Mouse (Mus musculus) limb, embryonic 13.5 days (tissue): ENCODE measurements around the gene Garem2. TPM values are rescaled to one million over a fixed set of nuclear protein-coding genes. Genes with fewer than 3 reads are reported as not detected.

ENCODE experiments used
- ATAC-seq: fragments of 200-750 bp; cut with Nextera tagmentation; 2 replicates; pipeline ENCODE4 v1.8.0; 2017; ENCODE audit warnings: low read depth, moderate number of reproducible peaks, moderate TSS enrichment; ENCODE audit not compliant: low FRiP score
- H3K27ac ChIP-seq: fragments of 300-500 bp; sonication (generic); 2 replicates; pipeline ENCODE4 v1.5.1; 2015; ENCODE audit warnings: inconsistent platforms, mild to moderate bottlenecking, moderate library complexity
- H3K27me3 ChIP-seq: fragments of 300-500 bp; sonication (generic); 2 replicates; pipeline ENCODE4 v1.6.1; 2015; ENCODE audit warnings: mild to moderate bottlenecking, inconsistent platforms
- H3K36me3 ChIP-seq: fragments of 300-500 bp; sonication (generic); 2 replicates; pipeline ENCODE4 v1.6.1; 2015; ENCODE audit warnings: inconsistent platforms, mild to moderate bottlenecking, moderate library complexity
- H3K4me1 ChIP-seq: fragments of 300-500 bp; sonication (generic); 2 replicates; pipeline ENCODE4 v1.6.1; 2015; ENCODE audit warnings: inconsistent platforms
- H3K4me2 ChIP-seq: fragments of 300-500 bp; sonication (generic); replicated peaks from 2 replicates; pipeline ENCODE4 v1.6.1; 2015; ENCODE audit warnings: inconsistent platforms, mild to moderate bottlenecking, moderate library complexity
- H3K4me3 ChIP-seq: fragments of 300-500 bp; sonication (generic); 2 replicates; pipeline ENCODE4 v1.5.1; 2015; ENCODE audit warnings: moderate library complexity, mild to moderate bottlenecking, inconsistent platforms
- H3K9ac ChIP-seq: fragments of 300-500 bp; sonication (generic); 2 replicates; pipeline ENCODE4 v1.6.1; 2015; ENCODE audit warnings: mild to moderate bottlenecking, inconsistent platforms
- H3K9me3 ChIP-seq: fragments of 300-500 bp; sonication (generic); 2 replicates; pipeline ENCODE4 v1.6.1; 2016; ENCODE audit warnings: inconsistent platforms
- WGBS: fragments of 180-500 bp; shearing (Covaris S2); methylation state at CpG from one replicate; pipeline ENCODE4 v1.1.7; 2015; 5-methylcytosine and 5-hydroxymethylcytosine counted together
- polyA plus RNA-seq: library from polyadenylated mRNA; unstranded; fragments of >200 nt; fragmentation: Nextera tagmentation; extraction: Ambion mirVana; gene quantifications from 2 replicates; pipeline ENCODE4 v1.2.1, GENCODE M21; 2015

Gene Garem2
- polyA plus RNA-seq, 1 experiment from 2014 or later, result 0.57 TPM

GRCm38 (mm10) chr5:30132173-30132572 is 27.2 kb downstream of the Garem2 start:
- Histone ChIP-seq H3K4me2 (no peak overlapping the region), H3K27ac (no peak overlapping the region), H3K9me3 (no peaks in the 10 kb centered on the region), H3K4me3 (no peak overlapping the region), H3K36me3 (peaks cover 85% of the 10 kb centered on the region), H3K9ac (no peak overlapping the region), H3K4me1 (no peaks in the 10 kb centered on the region), H3K27me3 (no peaks in the 10 kb centered on the region)
- 98% methylated on average over 2 of the region's 2 CpGs for WGBS
- no peak for ATAC-seq

- no peak for ATAC-seq
- no peak overlapping the region for H3K27ac ChIP-seq
- H3K4me1 ChIP-seq, result no peaks in the 10 kb centered on the region
- H3K9me3 ChIP-seq, result no peaks in the 10 kb centered on the region
- H3K9ac ChIP-seq, result no peak overlapping the region
- no peak overlapping the region for H3K4me3 ChIP-seq
- peaks cover 77% of the 10 kb centered on the region for H3K36me3 ChIP-seq
- no peaks in the 10 kb centered on the region for H3K27me3 ChIP-seq
- no peak overlapping the region for H3K4me2 ChIP-seq
- 96% methylated on average over 11 of the region's 11 CpGs for WGBS
Observed at GRCm38 (mm10) chr5:30135711-30136231, 30.8 kb downstream of the Garem2 start.

GRCm38 (mm10) chr5:30137271-30137670 is 32.3 kb downstream of the Garem2 start:
- H3K4me2 ChIP-seq, result no peak overlapping the region
- no peaks in the 10 kb centered on the region for H3K4me1 ChIP-seq
- 92% methylated on average over 9 of the region's 9 CpGs for WGBS
- peaks cover 79% of the 10 kb centered on the region for H3K36me3 ChIP-seq
- no peak overlapping the region for H3K9ac ChIP-seq
- H3K27ac ChIP-seq, result no peak overlapping the region
- H3K4me3 ChIP-seq, result no peak overlapping the region
- H3K9me3 ChIP-seq, result no peaks in the 10 kb centered on the region
- H3K27me3 ChIP-seq, result no peaks in the 10 kb centered on the region
- ATAC-seq, result no peak

GRCm38 (mm10) chr5:30138193-30138592 is 33.2 kb downstream of the Garem2 start:
- Histone ChIP-seq H3K4me3 (no peak overlapping the region), H3K9me3 (no peaks in the 10 kb centered on the region), H3K4me1 (no peaks in the 10 kb centered on the region), H3K36me3 (peaks cover 79% of the 10 kb centered on the region), H3K27ac (no peak overlapping the region), H3K27me3 (no peaks in the 10 kb centered on the region), H3K4me2 (no peak overlapping the region), H3K9ac (no peak overlapping the region)
- ATAC-seq, result no peak
- 91% methylated on average over 4 of the region's 4 CpGs for WGBS

- Histone ChIP-seq H3K9ac (no peak overlapping the region), H3K27ac (no peak overlapping the region), H3K4me1 (peaks cover 4% of the 10 kb centered on the region; the same call in 1 of the 2 replicates), H3K4me2 (no peak overlapping the region), H3K4me3 (no peak overlapping the region), H3K36me3 (peaks cover 50% of the 10 kb centered on the region), H3K27me3 (no peaks in the 10 kb centered on the region), H3K9me3 (no peaks in the 10 kb centered on the region)
- ATAC-seq, result no peak
- WGBS, result 90% methylated on average over 6 of the region's 6 CpGs
Observed at GRCm38 (mm10) chr5:30146526-30146925, 41.6 kb downstream of the Garem2 start.

GRCm38 (mm10) chr5:30148133-30148920 is 43.4 kb downstream of the Garem2 start:
- H3K4me3 ChIP-seq, result no peak overlapping the region
- no peaks in the 10 kb centered on the region for H3K27me3 ChIP-seq
- WGBS, result 88% methylated on average over 5 of the region's 5 CpGs
- H3K4me1 ChIP-seq, result peaks cover 8% of the 10 kb centered on the region
- H3K9ac ChIP-seq, result no peak overlapping the region
- ATAC-seq, result no peak
- peaks cover 32% of the 10 kb centered on the region for H3K36me3 ChIP-seq
- no peaks in the 10 kb centered on the region for H3K9me3 ChIP-seq
- no peak overlapping the region for H3K27ac ChIP-seq
- H3K4me2 ChIP-seq, result no peak overlapping the region

GRCm38 (mm10) chr5:30152007-30152406 is 47.0 kb downstream of the Garem2 start:
- H3K4me1 ChIP-seq, result peaks cover 22% of the 10 kb centered on the region
- ATAC-seq, result no peak
- H3K9me3 ChIP-seq, result no peaks in the 10 kb centered on the region
- peaks cover under 1% of the 10 kb centered on the region for H3K36me3 ChIP-seq
- H3K4me3 ChIP-seq, result no peak overlapping the region
- 69% methylated on average over 4 of the region's 4 CpGs for WGBS
- no peak overlapping the region for H3K4me2 ChIP-seq
- no peaks in the 10 kb centered on the region for H3K27me3 ChIP-seq
- no peak overlapping the region for H3K9ac ChIP-seq
- H3K27ac ChIP-seq, result no peak overlapping the region

- no peak for ATAC-seq
- no peaks in the 10 kb centered on the region for H3K27me3 ChIP-seq
- H3K4me1 ChIP-seq, result peaks cover 22% of the 10 kb centered on the region
- no peak overlapping the region for H3K4me3 ChIP-seq
- no peak overlapping the region for H3K27ac ChIP-seq
- H3K36me3 ChIP-seq, result no peaks in the 10 kb centered on the region; the same call in 1 of the 2 replicates
- WGBS, result 75% methylated on average over 1 of the region's 1 CpGs
- no peaks in the 10 kb centered on the region for H3K9me3 ChIP-seq
- no peak overlapping the region for H3K4me2 ChIP-seq
- no peak overlapping the region for H3K9ac ChIP-seq
Observed at GRCm38 (mm10) chr5:30152413-30152812, 47.5 kb downstream of the Garem2 start.

- WGBS, result 87% methylated on average over 2 of the region's 2 CpGs
- Histone ChIP-seq H3K9ac (no peak overlapping the region), H3K4me3 (no peak overlapping the region), H3K36me3 (no peaks in the 10 kb centered on the region; the same call in 1 of the 2 replicates), H3K27me3 (no peaks in the 10 kb centered on the region), H3K9me3 (no peaks in the 10 kb centered on the region), H3K27ac (no peak overlapping the region), H3K4me2 (peak overlapping the region; percentile 14; the same call in 1 of the 2 replicates), H3K4me1 (peaks cover 22% of the 10 kb centered on the region)
- ATAC-seq, result no peak
Observed at GRCm38 (mm10) chr5:30153222-30153621, 48.3 kb downstream of the Garem2 start.

- Histone ChIP-seq H3K4me1 (peaks cover 22% of the 10 kb centered on the region), H3K27ac (no peak overlapping the region), H3K9ac (peak overlapping the region; percentile 95), H3K27me3 (no peaks in the 10 kb centered on the region), H3K9me3 (no peaks in the 10 kb centered on the region), H3K4me2 (peak overlapping the region; percentile 80), H3K36me3 (no peaks in the 10 kb centered on the region), H3K4me3 (peak overlapping the region; percentile 95)
- no peak for ATAC-seq
- 22% methylated on average over 4 of the region's 4 CpGs for WGBS
Observed at GRCm38 (mm10) chr5:30154013-30154412, 49.1 kb downstream of the Garem2 start.

- 0% methylated on average over 53 of the region's 53 CpGs for WGBS
- no peaks in the 10 kb centered on the region for H3K36me3 ChIP-seq
- H3K27ac ChIP-seq, result peak within 1 kb of the TSS; percentile 84
- peak within 1 kb of the TSS; percentile 95 for H3K4me3 ChIP-seq
- peak; percentile 91 for ATAC-seq
- H3K9me3 ChIP-seq, result no peaks in the 10 kb centered on the region
- H3K4me1 ChIP-seq, result peaks cover 22% of the 10 kb centered on the region
- no peaks in the 10 kb centered on the region for H3K27me3 ChIP-seq
- peak within 1 kb of the TSS; percentile 80 for H3K4me2 ChIP-seq
- H3K9ac ChIP-seq, result peak within 1 kb of the TSS; percentile 95
Observed at GRCm38 (mm10) chr5:30154474-30155394, 49.8 kb downstream of the Garem2 start, which contains the start of the genes Hadha and Hadhb. Gene Hadha (minus strand): TSS chr5:30155162. Gene Hadhb (plus strand): TSS chr5:30155248.

- peak overlapping the region; percentile 95 for H3K4me3 ChIP-seq
- H3K36me3 ChIP-seq, result no peaks in the 10 kb centered on the region
- peak overlapping the region; percentile 95 for H3K9ac ChIP-seq
- H3K4me1 ChIP-seq, result peaks cover 22% of the 10 kb centered on the region
- WGBS, result under 1% methylated on average over 31 of the region's 31 CpGs
- no peaks in the 10 kb centered on the region for H3K27me3 ChIP-seq
- H3K27ac ChIP-seq, result peak overlapping the region; percentile 84
- H3K4me2 ChIP-seq, result peak overlapping the region; percentile 80
- H3K9me3 ChIP-seq, result no peaks in the 10 kb centered on the region
- ATAC-seq, result peak; percentile 77
Observed at GRCm38 (mm10) chr5:30155395-30155792, 50.4 kb downstream of the Garem2 start.
